In the genomic region with DNA sequence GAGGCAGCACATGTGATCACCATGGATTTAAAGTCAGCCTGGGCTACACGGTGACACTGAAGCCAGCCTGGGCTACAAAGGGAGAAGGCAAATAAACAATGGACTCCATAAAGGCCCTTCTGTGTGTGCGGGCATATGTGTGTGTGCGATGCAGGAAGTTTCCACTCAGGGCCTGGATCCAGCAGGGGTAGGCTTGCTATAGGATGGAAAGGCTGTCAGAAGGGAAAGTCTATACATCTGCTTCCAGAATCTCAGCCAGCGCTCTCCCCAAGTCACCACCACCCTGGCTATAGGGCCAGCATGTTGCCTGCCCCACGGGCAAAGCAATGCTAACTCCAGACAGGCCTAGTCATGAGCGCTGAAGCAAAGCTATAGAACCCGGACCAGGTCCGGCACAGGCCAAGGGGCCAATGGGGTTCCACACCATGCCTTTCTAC, we compare ENCODE assay signal across 15 mouse cellular contexts. TPM values are rescaled to one million over a fixed set of nuclear protein-coding genes. Genes with fewer than 3 reads are reported as not detected.
DNase-seq lines count a peak whose midpoint lies in the region; ATAC-seq and TF ChIP-seq lines count a peak whose summit lies in the region.
"Had no signal": no experiment of that assay in that cellular context is flagged by ENCODE, and none has a peak within 500 bp of the region (broad histone marks: within the 10 kb centered on the region; RNA-seq: fewer than 3 reads in every experiment).

No protein-coding gene starts in this region.

- intact Hi-C loops in left cerebral cortex, adult 2 months (cut with DNase I) = no loop called here

- DNase-seq in heart, adult 9 months (ENCODE audit: low spot score in 2 of 2) = no peak
- no peak for DNase-seq in lung, embryonic 14.5 days
- DNase-seq in lung, postnatal 36 days = no peak
- no peak for DNase-seq in B cell, adult 2 months
- DNase-seq in left cerebral cortex, adult 2 months (ENCODE audit: extremely low spot score in 1 of 2, low spot score in 2 of 2) = no peak
- DNase-seq: cerebellum, postnatal 25 days; gastrocnemius, postnatal 36 days; retina, postnatal 1 day; thymus, postnatal 36 days had no signal

- no peak overlapping the region for H3K4me2 ChIP-seq in heart, embryonic 12.5 days
- no peak overlapping the region for H3K4me2 ChIP-seq in lung, embryonic 14.5 days
- H3K4me2 ChIP-seq: limb, embryonic 13.5 days had no signal

- H3K9ac ChIP-seq in heart, embryonic 12.5 days = no peak overlapping the region
- no peak overlapping the region for H3K9ac ChIP-seq in lung, embryonic 14.5 days
- H3K9ac ChIP-seq: limb, embryonic 13.5 days had no signal

- no peak overlapping the region for H3K4me3 ChIP-seq in heart, embryonic 12.5 days
- H3K4me3 ChIP-seq in lung, embryonic 14.5 days (ENCODE audit: low read depth, low read length) = no peak overlapping the region
- no peak overlapping the region for H3K4me3 ChIP-seq in brown adipose tissue, adult 24 weeks (ENCODE audit: insufficient read depth, low read depth, low read length)
- no peak overlapping the region for H3K4me3 ChIP-seq in macrophage (ENCODE audit: inconsistent target)
- H3K4me3 ChIP-seq in left cerebral cortex, adult 2 months = no peak overlapping the region
- H3K4me3 ChIP-seq: limb, embryonic 13.5 days; myocyte had no signal

- peaks cover 9% of the 10 kb centered on the region for H3K4me1 ChIP-seq in heart, embryonic 12.5 days (replicated peaks)
- H3K4me1 ChIP-seq in lung, embryonic 14.5 days (ENCODE audit: insufficient read depth) = no peaks in the 10 kb centered on the region
- peaks cover 40% of the 10 kb centered on the region for H3K4me1 ChIP-seq in brown adipose tissue, adult 24 weeks (ENCODE audit: control insufficient read depth, insufficient read depth, insufficient read length, low read length)
- H3K4me1 ChIP-seq: limb, embryonic 13.5 days had no signal

- peaks cover 13% of the 10 kb centered on the region for H3K27me3 ChIP-seq in heart, embryonic 12.5 days (replicated peaks)
- H3K27me3 ChIP-seq in lung, embryonic 14.5 days (ENCODE audit: insufficient read depth, low read length) = peaks cover 1% of the 10 kb centered on the region; the same call in 1 of the 2 replicates

- H3K36me3 ChIP-seq in heart, embryonic 12.5 days = no peaks in the 10 kb centered on the region
- H3K36me3 ChIP-seq in lung, embryonic 14.5 days (ENCODE audit: insufficient read depth) = no peaks in the 10 kb centered on the region
- no peaks in the 10 kb centered on the region for H3K36me3 ChIP-seq in macrophage (ENCODE audit: inconsistent target)
- H3K36me3 ChIP-seq: limb, embryonic 13.5 days had no signal

- no peak overlapping the region for H3K27ac ChIP-seq in heart, embryonic 12.5 days (ENCODE audit: poor library complexity, severe bottlenecking)
- H3K27ac ChIP-seq in lung, embryonic 14.5 days (ENCODE audit: low read depth) = peak overlapping the region; percentile 69
- peak overlapping the region; percentile 97 for H3K27ac ChIP-seq in brown adipose tissue, adult 24 weeks (replicated peaks; ENCODE audit: low read depth, low read length)
- H3K27ac ChIP-seq in macrophage = peak overlapping the region; percentile 91
- H3K27ac ChIP-seq in left cerebral cortex, adult 2 months = no peak overlapping the region
- H3K27ac ChIP-seq: limb, embryonic 13.5 days had no signal

- 80% methylated on average over 8 of the region's 8 CpGs for WGBS in heart, embryonic 12.5 days
- WGBS in lung, embryonic 14.5 days = 80% methylated on average over 8 of the region's 8 CpGs
- 56% methylated on average over 8 of the region's 8 CpGs for WGBS in macrophage (ENCODE audit: missing documents)

- peaks cover 55% of the 10 kb centered on the region for H3K79me2 ChIP-seq in macrophage (ENCODE audit: inconsistent target)

- no peak for TF ChIP-seq CTCF in lung, embryonic 14.5 days (IDR thresholded peaks at IDR 0.05; ENCODE audit: low read depth)
- no peak for TF ChIP-seq CTCF in left cerebral cortex, adult 2 months (IDR thresholded peaks at IDR 0.05)

- ATAC-seq in heart, embryonic 12.5 days (ENCODE audit: insufficient number of reproducible peaks, low FRiP score) = peak; percentile 45
- ATAC-seq in lung, embryonic 14.5 days (ENCODE audit: insufficient read depth) = 0 out of 2 replicates have a peak, but pooled peaks have one; percentile 7
- ATAC-seq: forebrain, embryonic 16.5 days had no signal

- H3K9me3 ChIP-seq in heart, embryonic 12.5 days (replicated peaks) = no peaks in the 10 kb centered on the region
- H3K9me3 ChIP-seq in lung, embryonic 14.5 days (ENCODE audit: low read depth, low read length) = no peaks in the 10 kb centered on the region
- H3K9me3 ChIP-seq: limb, embryonic 13.5 days had no signal

RNA-seq across cellular contexts. Expression of a gene that starts 6.3 kb away (rescaled TPM):
- polyA plus RNA-seq in heart, embryonic 12.5 days (2016; fragmentation: Nextera tagmentation; extraction: Ambion mirVana) = 0.42 and 0.51 TPM in 2 replicates
- polyA plus RNA-seq in lung, embryonic 14.5 days (2014; fragmentation: Nextera tagmentation; extraction: Ambion mirVana) = 3.2 and 3.5 TPM in 2 replicates
- polyA plus RNA-seq in brown adipose tissue, adult 24 weeks (2012; ENCODE audit: insufficient read depth, insufficient read length, missing spikeins) = 2.4 and 2.5 TPM in 2 replicates
- 10 to 100 TPM in 14 of 26 experiments, 1 to 10 TPM in 12; 2.3 to 57.6 (median 12.5) TPM for total RNA-seq in macrophage (2018; cell fraction: chromatin; rRNA removed)
- total RNA-seq in macrophage (2018; cell fraction: cytosol; rRNA removed) = 10 to 100 TPM in 10 of 26 experiments, 1 to 10 TPM in 16; 3.0 to 22.5 (median 7.7) TPM
- total RNA-seq in macrophage (2018; cell fraction: nucleus; rRNA removed) = 10 to 100 TPM in 12 of 26 experiments, 1 to 10 TPM in 14; 3.7 to 48.0 (median 9.7) TPM
- polyA plus RNA-seq in macrophage (2018) = 8.8 to 14.9 TPM (median 9.6 TPM) in 3 replicates
- total RNA-seq in left cerebral cortex, adult 2 months (2021) = 1 to 10 TPM; 3.4 to 4.8 TPM

RNA-seq across cellular contexts. Expression of a gene that starts 41.7 kb away (rescaled TPM):
- 0.15 and 0.34 TPM in 2 replicates for polyA plus RNA-seq in heart, embryonic 12.5 days (2016; fragmentation: Nextera tagmentation; extraction: Ambion mirVana)
- polyA plus RNA-seq in lung, embryonic 14.5 days (2014; fragmentation: Nextera tagmentation; extraction: Ambion mirVana) = 2.6 and 3.3 TPM in 2 replicates
- 0.59 and 0.92 TPM in 2 replicates for polyA plus RNA-seq in brown adipose tissue, adult 24 weeks (2012; ENCODE audit: insufficient read depth, insufficient read length, missing spikeins)
- 100 to 1,000 TPM in 16 of 26 experiments, 10 to 100 TPM in 10; 19.8 to 277 (median 119) TPM for total RNA-seq in macrophage (2018; cell fraction: chromatin; rRNA removed)
- 10 to 100 TPM; 44.6 to 93.4 (median 63.3) TPM for total RNA-seq in macrophage (2018; cell fraction: cytosol; rRNA removed)
- total RNA-seq in macrophage (2018; cell fraction: nucleus; rRNA removed) = 100 to 1,000 TPM in 9 of 26 experiments, 10 to 100 TPM in 17; 29.9 to 258 (median 87.1) TPM
- 34.5 to 36.9 TPM (median 35.4 TPM) in 3 replicates for polyA plus RNA-seq in macrophage (2018)
- 10 to 100 TPM; 24.4 to 28.2 TPM for total RNA-seq in left cerebral cortex, adult 2 months (2021)

Comparison
In these comparisons a context has a peak if more than half of its experiments do, and no peak if none do; other contexts are left out.
1. H3K27ac ChIP-seq: peak in lung, embryonic 14.5 days (single experiment), brown adipose tissue, adult 24 weeks (single experiment) and macrophage (single experiment); none in heart, embryonic 12.5 days (single experiment) and left cerebral cortex, adult 2 months (single experiment).